In the genomic region with DNA sequence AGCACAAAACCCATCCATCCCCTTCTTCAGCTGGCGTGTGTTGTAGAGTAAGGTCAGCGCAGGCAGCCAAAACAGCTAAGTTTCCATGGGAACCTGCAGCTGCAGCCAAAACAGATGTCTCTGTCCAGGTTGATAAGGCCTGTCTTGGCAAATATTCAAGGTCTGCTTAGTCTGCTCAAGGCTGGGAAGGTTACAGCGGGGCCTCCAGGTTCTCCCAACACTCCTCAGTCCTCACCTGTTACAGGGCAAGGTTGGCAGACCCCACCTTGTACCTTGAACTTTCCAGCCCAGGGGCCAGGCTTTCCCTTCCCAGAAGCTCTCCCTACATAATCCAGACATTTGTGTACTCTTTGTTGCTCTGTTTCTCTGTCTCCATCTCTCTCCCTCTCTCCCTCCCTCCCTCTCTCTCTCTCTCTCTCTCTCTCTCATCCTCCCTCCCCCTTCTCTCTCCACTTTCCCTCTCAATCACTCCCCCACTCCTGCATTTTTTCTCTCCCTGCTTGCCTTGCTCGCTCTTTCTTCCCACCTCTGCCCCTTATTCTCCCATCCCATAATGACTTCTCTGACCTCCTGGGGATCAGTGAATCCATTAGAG, we compare ENCODE assay signal across 8 mouse cellular contexts. TPM values are rescaled to one million over a fixed set of nuclear protein-coding genes. Genes with fewer than 3 reads are reported as not detected.
A peak's percentile ranks its signal among the peaks of the same experiment; 100 is the strongest.
DNase-seq lines count a peak whose midpoint lies in the region; ATAC-seq lines count a peak whose summit lies in the region.

No protein-coding gene starts in this region.

- peak overlapping the region; percentile 59 for H3K4me2 ChIP-seq in embryonic facial prominence, embryonic 15.5 days (replicated peaks)

- ATAC-seq in embryonic facial prominence, embryonic 15.5 days (ENCODE audit: insufficient number of reproducible peaks, low FRiP score, low TSS enrichment, low read depth): peak; percentile 47; the same call in 1 of the 2 replicates

- H3K4me1 ChIP-seq in embryonic facial prominence, embryonic 15.5 days: peaks cover 7% of the 10 kb centered on the region; the same call in 1 of the 2 replicates
- H3K4me1 ChIP-seq in hindbrain, embryonic 10.5 days (replicated peaks): peaks cover 10% of the 10 kb centered on the region

- no peaks in the 10 kb centered on the region for H3K9me3 ChIP-seq in embryonic facial prominence, embryonic 15.5 days (replicated peaks)
- no peaks in the 10 kb centered on the region for H3K9me3 ChIP-seq in hindbrain, embryonic 10.5 days

- H3K4me3 ChIP-seq in embryonic facial prominence, embryonic 15.5 days (replicated peaks): peak overlapping the region; percentile 47
- H3K4me3 ChIP-seq in hindbrain, embryonic 10.5 days: peak overlapping the region; percentile 57

- 19% methylated on average over 4 of the region's 4 CpGs for WGBS in embryonic facial prominence, embryonic 15.5 days
- WGBS in hindbrain, embryonic 10.5 days: 13% methylated on average over 4 of the region's 4 CpGs

- no peak overlapping the region for H3K27ac ChIP-seq in embryonic facial prominence, embryonic 15.5 days (replicated peaks)
- H3K27ac ChIP-seq in hindbrain, embryonic 10.5 days: no peak overlapping the region

- no peaks in the 10 kb centered on the region for H3K27me3 ChIP-seq in embryonic facial prominence, embryonic 15.5 days
- peaks cover 8% of the 10 kb centered on the region; the same call in 1 of the 2 replicates for H3K27me3 ChIP-seq in hindbrain, embryonic 10.5 days (ENCODE audit: insufficient read depth, poor library complexity, severe bottlenecking)

- DNase-seq in kidney, postnatal 4 days: peak; percentile 8 to 20
- no peak for DNase-seq in kidney, adult 18-20 months
- DNase-seq in hindbrain, embryonic 10.5 days (ENCODE audit: low spot score): peak; percentile 30
- peak; percentile 7 for DNase-seq in lung, postnatal 25 days (ENCODE audit: low spot score)
- DNase-seq in spleen, postnatal 14 days (ENCODE audit: low spot score in 2 of 2): peak; percentile 27 to 63
- no peak for DNase-seq in frontal cortex, postnatal 36 days (ENCODE audit: low spot score in 2 of 2)
- DNase-seq in cerebellum, postnatal 25 days: no peak

- H3K9ac ChIP-seq in embryonic facial prominence, embryonic 15.5 days: no peak overlapping the region

- H3K36me3 ChIP-seq in embryonic facial prominence, embryonic 15.5 days: no peaks in the 10 kb centered on the region
- no peaks in the 10 kb centered on the region for H3K36me3 ChIP-seq in hindbrain, embryonic 10.5 days

RNA-seq across cellular contexts. Expression of a gene that starts 12.1 kb away (rescaled TPM):
- not detected in 2 replicates for polyA plus RNA-seq in embryonic facial prominence, embryonic 15.5 days (2015; fragmentation: Nextera tagmentation; extraction: Ambion mirVana)
- polyA plus RNA-seq in hindbrain, embryonic 10.5 days (2016; fragmentation: Nextera tagmentation; extraction: Ambion mirVana): not detected in 2 replicates

Comparison
In these comparisons a context has a peak if more than half of its experiments do, and no peak if none do; other contexts are left out.
1. DNase-seq: peak in kidney, postnatal 4 days (2 of 2), hindbrain, embryonic 10.5 days (single experiment), lung, postnatal 25 days (single experiment) and spleen, postnatal 14 days (2 of 2); none in kidney, adult 18-20 months (single experiment), frontal cortex, postnatal 36 days (0 of 2) and cerebellum, postnatal 25 days (0 of 2).